Mouse (Mus musculus) ES-CJ7 (cell line): Measurements from ENCODE around the gene Nckap1.

Experiments used
- DNase-seq: peaks from one replicate; pipeline ENCODE4 v3.0.0; 2011; ENCODE audit warnings: low read depth, low spot score

The Nckap1 gene

GRCm38 (mm10) chr2:80581043-80581711, at the start of gene Nckap1:
Nckap1 (minus strand) TSS chr2:80581380.
- peak; percentile 58 for DNase-seq

- no peak for DNase-seq
These were observed 43.3 kb upstream of the Nckap1 start for GRCm38 (mm10) chr2:80624523-80624922.

GRCm38 (mm10) chr2:80621921-80622320, 40.7 kb upstream of the Nckap1 start:
- DNase-seq, result no peak

- DNase-seq, result no peak
These were observed 37.8 kb upstream of the Nckap1 start for GRCm38 (mm10) chr2:80618991-80619390.

GRCm38 (mm10) chr2:80616854-80617737, 35.9 kb upstream of the Nckap1 start, which contains the start of the genes Dusp19 and Nup35:
Dusp19 (plus strand) TSS chr2:80617045.
Nup35 (plus strand) TSS chr2:80617236.
- peak; percentile 94 for DNase-seq

- DNase-seq, result no peak
These were observed 31.6 kb upstream of the Nckap1 start for GRCm38 (mm10) chr2:80612796-80613195.

- DNase-seq, result no peak
These were observed 31.1 kb upstream of the Nckap1 start for GRCm38 (mm10) chr2:80612286-80612685.

- DNase-seq, result no peak
These were observed 22.7 kb upstream of the Nckap1 start for GRCm38 (mm10) chr2:80603771-80604426.

- DNase-seq, result peak; percentile 53
These were observed 21.6 kb upstream of the Nckap1 start for GRCm38 (mm10) chr2:80602756-80603155.

- no peak for DNase-seq
These were observed 19.4 kb upstream of the Nckap1 start for GRCm38 (mm10) chr2:80600611-80601010.

- no peak for DNase-seq
These were observed 18.7 kb upstream of the Nckap1 start for GRCm38 (mm10) chr2:80599850-80600249.

GRCm38 (mm10) chr2:80596960-80597359, 15.8 kb upstream of the Nckap1 start:
- DNase-seq, result no peak

GRCm38 (mm10) chr2:80594215-80594918, 13.2 kb upstream of the Nckap1 start:
- no peak for DNase-seq

- no peak for DNase-seq
These were observed 1.2 kb upstream of the Nckap1 start for GRCm38 (mm10) chr2:80582356-80582755.

- no peak for DNase-seq
These were observed 744 bp downstream of the Nckap1 start for GRCm38 (mm10) chr2:80580311-80580961.

GRCm38 (mm10) chr2:80579253-80579891, 1.8 kb downstream of the Nckap1 start:
- no peak for DNase-seq

- no peak for DNase-seq
These were observed 3.9 kb downstream of the Nckap1 start for GRCm38 (mm10) chr2:80577286-80577685.

- DNase-seq, result no peak
These were observed 10.5 kb downstream of the Nckap1 start for GRCm38 (mm10) chr2:80570656-80571055.

- no peak for DNase-seq
These were observed 13.8 kb downstream of the Nckap1 start for GRCm38 (mm10) chr2:80567411-80567810.

- no peak for DNase-seq
These were observed 18.9 kb downstream of the Nckap1 start for GRCm38 (mm10) chr2:80562253-80562652.

GRCm38 (mm10) chr2:80561478-80561877, 19.7 kb downstream of the Nckap1 start:
- DNase-seq, result no peak
